Mouse (Mus musculus): ENCODE measurements around the gene Tmem259.

- TF ChIP-seq POLR2A (IDR thresholded peaks at IDR 0.05; ENCODE audit: extremely low read depth, insufficient read depth, low read length) = no peak
- no peak for TF ChIP-seq CTCF (IDR thresholded peaks at IDR 0.05; ENCODE audit: low read depth, low read length)
Observed at GRCm38 (mm10) chr10:79956643-79957154, 27.4 kb downstream of the Tmem259 start.
